Mouse (Mus musculus) stomach, embryonic 15.5 days (tissue): Measurements from ENCODE around the gene Vipr2. TPM values are rescaled to one million over a fixed set of nuclear protein-coding genes. Genes with fewer than 3 reads are reported as not detected.
A peak's percentile ranks its signal among the peaks of the same experiment; 100 is the strongest.

Experiments used
- ATAC-seq: fragments of 200-750 bp; cut with Nextera tagmentation; 2 replicates; pipeline ENCODE4 v1.8.0; 2017; ENCODE audit warnings: low read depth, moderate number of reproducible peaks, moderate TSS enrichment; ENCODE audit not compliant: insufficient read depth, low FRiP score
- H3K27ac ChIP-seq: fragments of 300-500 bp; sonication (generic); 2 replicates; pipeline ENCODE4 v1.5.1; 2015; ENCODE audit warnings: mild to moderate bottlenecking, inconsistent platforms
- H3K27me3 ChIP-seq: fragments of 300-500 bp; sonication (generic); replicated peaks from 2 replicates; pipeline ENCODE4 v1.6.1; 2015; ENCODE audit warnings: inconsistent platforms
- H3K36me3 ChIP-seq: fragments of 300-500 bp; sonication (generic); 2 replicates; pipeline ENCODE4 v1.6.1; 2015; ENCODE audit warnings: inconsistent platforms
- H3K4me1 ChIP-seq: fragments of 300-500 bp; sonication (generic); 2 replicates; pipeline ENCODE4 v1.6.1; 2015; ENCODE audit warnings: inconsistent platforms
- H3K4me2 ChIP-seq: fragments of 300-500 bp; sonication (generic); 2 replicates; pipeline ENCODE4 v1.6.1; 2015; ENCODE audit warnings: mild to moderate bottlenecking, inconsistent platforms
- H3K4me3 ChIP-seq: fragments of 300-500 bp; sonication (generic); replicated peaks from 2 replicates; pipeline ENCODE4 v1.5.1; 2015; ENCODE audit warnings: inconsistent platforms
- H3K9ac ChIP-seq: fragments of 300-500 bp; sonication (generic); 2 replicates; pipeline ENCODE4 v1.6.1; 2015; ENCODE audit warnings: inconsistent platforms
- H3K9me3 ChIP-seq: fragments of 300-500 bp; sonication (generic); 2 replicates; pipeline ENCODE4 v1.6.1; 2016; ENCODE audit warnings: inconsistent platforms
- WGBS: fragments of 180-500 bp; shearing (Covaris S2); methylation state at CpG from one replicate; pipeline ENCODE4 v1.1.7; 2015; 5-methylcytosine and 5-hydroxymethylcytosine counted together
- polyA plus RNA-seq: library from polyadenylated mRNA; unstranded; fragments of >200 nt; fragmentation: Nextera tagmentation; extraction: Ambion mirVana; gene quantifications from 2 replicates; pipeline ENCODE4 v1.2.1, GENCODE M21; 2015

Gene Vipr2
- polyA plus RNA-seq, result 6.3 and 7.2 TPM in 2 replicates

DNA sequence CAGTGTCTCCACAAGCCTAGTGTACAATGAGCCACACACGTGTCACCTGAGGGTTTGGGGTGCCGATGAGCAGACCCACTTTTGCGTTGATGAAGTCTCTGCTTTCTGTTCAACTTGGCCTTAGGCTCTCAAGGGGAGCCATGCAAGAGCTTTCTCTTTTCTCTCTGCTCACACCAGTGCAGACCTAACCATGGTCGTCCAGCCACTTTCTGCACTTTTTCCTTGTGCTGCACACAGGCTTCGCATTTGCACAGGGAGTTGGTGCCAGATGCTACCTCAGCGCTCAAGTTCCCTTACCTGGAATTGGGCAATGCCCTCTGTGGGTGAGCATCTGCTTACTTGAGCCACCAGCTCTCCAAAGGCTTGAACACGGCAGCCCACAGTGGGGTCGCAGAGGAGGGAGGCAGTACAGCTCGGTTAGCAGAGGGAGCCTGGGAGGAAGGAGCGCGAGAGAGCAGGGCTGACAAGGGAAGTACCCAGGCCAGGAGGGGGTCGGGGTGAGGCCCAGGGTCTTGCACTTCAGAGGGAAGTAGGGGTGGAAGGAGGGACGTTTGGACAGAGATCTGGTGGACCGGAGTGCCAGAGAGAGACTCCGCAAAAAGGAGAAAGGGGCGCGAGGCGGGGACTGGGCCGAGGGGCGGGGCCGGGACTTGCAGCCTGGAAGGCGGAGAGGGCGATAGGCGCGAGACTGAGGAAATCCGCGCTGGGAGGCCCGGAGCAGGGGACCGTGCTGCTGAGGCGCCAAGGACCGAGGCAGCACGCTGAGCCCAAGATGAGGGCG lies at the start of gene Vipr2:
Gene Vipr2, plus strand, starts transcription at position 653 of the 781 bp plus-strand sequence.
- 0 out of 2 replicates have a peak, but pooled peaks cover 4% of the 10 kb centered on the region for H3K27me3 ChIP-seq
- H3K4me2 ChIP-seq, result peak within 1 kb of the TSS; percentile 82
- WGBS, result 8% methylated on average over 32 of the region's 33 CpGs
- H3K27ac ChIP-seq, result peak within 1 kb of the TSS; percentile 3; the same call in 1 of the 2 replicates
- H3K9ac ChIP-seq, result peak within 1 kb of the TSS; percentile 38; the same call in 1 of the 2 replicates
- H3K9me3 ChIP-seq, result no peaks in the 10 kb centered on the region
- H3K4me3 ChIP-seq, result peak within 1 kb of the TSS; percentile 56
- H3K4me1 ChIP-seq, result peaks cover 5% of the 10 kb centered on the region
- ATAC-seq, result peak; percentile 92
- no peaks in the 10 kb centered on the region for H3K36me3 ChIP-seq

DNA sequence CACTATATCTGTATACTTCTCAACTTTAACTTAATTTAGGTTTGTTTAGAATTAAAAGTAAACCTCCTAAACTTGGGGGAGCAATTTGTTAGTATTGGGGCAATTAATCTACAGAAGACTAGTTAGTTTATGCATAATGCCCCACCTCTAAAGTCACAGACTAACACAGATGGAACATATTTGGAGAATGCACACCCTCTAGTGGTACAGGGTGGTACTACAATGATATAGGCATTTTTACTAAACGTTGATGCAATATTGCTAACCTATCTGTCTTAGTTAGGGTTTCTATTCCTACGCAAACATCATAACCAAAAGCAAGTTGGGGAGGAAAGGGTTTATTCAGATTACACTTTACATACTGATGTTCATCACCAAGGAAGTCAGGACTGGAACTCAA lies 49.4 kb upstream of the Vipr2 start:
- Histone ChIP-seq H3K9ac (no peak overlapping the region), H3K27me3 (no peaks in the 10 kb centered on the region), H3K27ac (no peak overlapping the region), H3K4me2 (no peak overlapping the region), H3K4me1 (no peaks in the 10 kb centered on the region), H3K9me3 (no peaks in the 10 kb centered on the region), H3K4me3 (no peak overlapping the region), H3K36me3 (no peaks in the 10 kb centered on the region)
- ATAC-seq, result no peak
- 47% methylated on average over 2 of the region's 2 CpGs for WGBS

DNA sequence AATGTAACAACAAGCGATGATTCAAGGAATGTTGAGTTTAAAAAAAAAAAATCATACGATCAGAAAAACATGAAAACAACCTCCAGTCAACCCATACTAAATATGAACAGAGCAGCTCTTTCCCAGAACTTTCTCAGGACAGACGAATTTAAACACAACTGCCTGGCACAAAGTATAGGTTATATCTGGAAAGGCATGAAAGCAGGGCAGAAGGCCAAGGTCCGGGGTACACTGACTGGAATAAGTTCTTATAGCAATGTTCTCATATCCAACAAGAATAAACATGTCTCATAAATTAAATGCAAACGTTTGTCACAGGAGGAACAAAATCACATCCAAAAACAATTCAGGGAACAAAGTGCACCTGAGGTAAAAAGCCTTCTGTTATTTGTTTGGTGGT lies 42.2 kb upstream of the Vipr2 start:
- Histone ChIP-seq H3K9me3 (no peaks in the 10 kb centered on the region), H3K27me3 (no peaks in the 10 kb centered on the region), H3K27ac (no peak overlapping the region), H3K4me2 (no peak overlapping the region), H3K4me3 (no peak overlapping the region), H3K4me1 (no peaks in the 10 kb centered on the region), H3K36me3 (no peaks in the 10 kb centered on the region), H3K9ac (no peak overlapping the region)
- no peak for ATAC-seq
- WGBS, result 61% methylated on average over 5 of the region's 5 CpGs

DNA sequence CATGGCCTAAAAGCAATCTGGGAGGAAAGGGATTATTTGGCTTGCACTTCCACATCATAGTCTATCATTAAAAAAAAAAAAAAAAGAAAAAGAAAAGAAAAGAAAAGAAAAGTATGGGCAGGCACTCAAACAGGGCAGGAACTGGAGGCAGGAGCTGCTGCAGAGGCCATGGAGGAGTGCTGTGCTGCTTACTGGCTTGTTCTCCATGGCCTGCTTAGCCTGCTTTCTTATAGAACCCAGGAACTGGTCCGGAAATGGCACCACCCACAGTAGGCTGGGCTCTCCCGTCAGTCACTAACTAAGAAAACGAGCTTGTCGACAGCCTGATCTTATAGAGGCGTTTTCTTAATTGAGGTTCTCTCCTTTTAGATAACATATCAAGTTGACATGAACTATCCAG lies 32.7 kb upstream of the Vipr2 start:
- Histone ChIP-seq H3K36me3 (no peaks in the 10 kb centered on the region), H3K27me3 (no peaks in the 10 kb centered on the region), H3K9ac (no peak overlapping the region), H3K4me2 (no peak overlapping the region), H3K4me1 (peaks cover 8% of the 10 kb centered on the region; the same call in 1 of the 2 replicates), H3K27ac (no peak overlapping the region), H3K4me3 (no peak overlapping the region), H3K9me3 (no peaks in the 10 kb centered on the region)
- 68% methylated on average over 5 of the region's 5 CpGs for WGBS
- ATAC-seq, result no peak

GRCm38 (mm10) chr12:116047440-116048377 lies 29.8 kb upstream of the Vipr2 start, which contains the start of gene Zfp386:
TSS of gene Zfp386 (plus strand) at chr12:116047724.
- Histone ChIP-seq H3K9ac (peak within 1 kb of the TSS; percentile 78), H3K4me3 (peak within 1 kb of the TSS; percentile 70), H3K9me3 (no peaks in the 10 kb centered on the region), H3K27ac (peak within 1 kb of the TSS; percentile 97), H3K36me3 (no peaks in the 10 kb centered on the region), H3K27me3 (no peaks in the 10 kb centered on the region), H3K4me1 (peaks cover 8% of the 10 kb centered on the region; the same call in 1 of the 2 replicates), H3K4me2 (peak within 1 kb of the TSS; percentile 56)
- WGBS, result 1% methylated on average over 55 of the region's 55 CpGs
- ATAC-seq, result peak; percentile 98

GRCm38 (mm10) chr12:116048766-116049165 lies 28.8 kb upstream of the Vipr2 start:
- Histone ChIP-seq H3K9ac (no peak overlapping the region), H3K27me3 (no peaks in the 10 kb centered on the region), H3K4me3 (peak overlapping the region; percentile 70), H3K36me3 (no peaks in the 10 kb centered on the region), H3K27ac (no peak overlapping the region), H3K9me3 (no peaks in the 10 kb centered on the region), H3K4me1 (peaks cover 8% of the 10 kb centered on the region; the same call in 1 of the 2 replicates), H3K4me2 (peak overlapping the region; percentile 56)
- WGBS, result 45% methylated on average over 7 of the region's 7 CpGs
- no peak for ATAC-seq

DNA sequence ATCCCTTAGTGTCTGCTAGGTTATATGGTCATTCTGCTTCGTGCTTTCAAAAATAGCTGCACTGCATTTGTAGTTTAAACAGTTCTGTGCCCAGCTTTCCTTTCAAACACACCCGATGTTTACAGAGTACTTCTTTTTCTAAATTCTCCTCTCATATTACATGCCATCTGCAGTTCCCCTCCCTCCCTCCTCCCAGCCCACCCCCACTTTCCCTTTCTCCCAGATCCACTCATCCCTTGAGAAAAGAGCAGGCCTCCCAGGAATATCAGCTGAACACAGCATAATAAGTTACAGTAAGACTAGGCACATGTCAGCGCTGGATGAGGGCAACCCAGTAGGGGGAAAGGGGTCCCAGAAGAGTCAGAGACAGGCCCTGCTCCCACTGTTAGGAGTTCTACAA lies 28.3 kb upstream of the Vipr2 start:
- Histone ChIP-seq H3K27ac (no peak overlapping the region), H3K27me3 (no peaks in the 10 kb centered on the region), H3K36me3 (0 out of 2 replicates have a peak, but pooled peaks cover 2% of the 10 kb centered on the region), H3K9ac (no peak overlapping the region), H3K4me1 (peaks cover 8% of the 10 kb centered on the region; the same call in 1 of the 2 replicates), H3K9me3 (no peaks in the 10 kb centered on the region), H3K4me2 (peak overlapping the region; percentile 56), H3K4me3 (peak overlapping the region; percentile 70)
- 43% methylated on average over 3 of the region's 3 CpGs for WGBS
- no peak for ATAC-seq

DNA sequence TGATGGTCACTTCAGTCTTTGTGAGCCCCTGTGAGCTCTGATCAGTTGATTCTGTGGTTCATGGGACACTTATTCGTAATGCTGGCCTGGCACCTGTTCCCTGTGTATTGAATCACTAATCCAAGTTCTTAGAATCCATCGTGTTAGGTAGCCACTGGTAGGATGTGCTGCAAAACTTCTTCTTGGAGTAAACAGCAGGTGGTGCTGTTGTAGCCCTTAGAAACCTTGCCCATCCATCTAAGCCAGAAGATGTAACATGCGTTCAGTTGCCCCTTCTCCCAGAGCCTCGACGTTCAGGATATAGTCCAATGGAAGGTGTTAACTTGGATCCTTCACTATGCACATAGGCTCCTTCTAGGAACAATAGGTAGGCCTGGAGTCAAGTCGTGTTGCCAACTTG lies 27.8 kb upstream of the Vipr2 start:
- 74% methylated on average over 6 of the region's 6 CpGs for WGBS

DNA sequence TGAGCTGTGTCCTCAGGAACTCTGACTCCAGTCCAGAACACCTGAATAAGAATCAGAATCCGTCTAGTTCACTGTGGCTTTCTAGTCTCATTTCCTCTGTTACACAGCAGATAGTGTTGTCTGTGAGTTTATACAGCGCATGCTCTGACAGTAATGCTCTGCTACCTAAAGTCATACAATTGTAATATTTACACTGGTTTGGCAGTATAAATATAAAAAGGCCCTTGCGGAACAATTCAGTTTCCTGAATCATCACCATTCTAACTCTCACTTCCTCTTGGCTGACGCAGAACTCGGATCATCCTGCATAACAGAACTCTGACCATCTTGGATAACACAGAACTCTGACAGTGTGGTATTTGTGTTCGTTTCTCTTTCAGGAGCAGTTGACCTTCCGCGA lies 23.2 kb upstream of the Vipr2 start:
- Histone ChIP-seq H3K27me3 (no peaks in the 10 kb centered on the region), H3K27ac (no peak overlapping the region), H3K9me3 (0 out of 2 replicates have a peak, but pooled peaks cover 3% of the 10 kb centered on the region), H3K36me3 (peaks cover 39% of the 10 kb centered on the region), H3K4me1 (peaks cover 1% of the 10 kb centered on the region; the same call in 1 of the 2 replicates), H3K4me2 (no peak overlapping the region), H3K9ac (no peak overlapping the region), H3K4me3 (no peak overlapping the region)
- ATAC-seq, result no peak
- 93% methylated on average over 8 of the region's 8 CpGs for WGBS

More for the DNA sequence above, 27.8 kb upstream of the Vipr2 start:
- Histone ChIP-seq H3K9ac (no peak overlapping the region), H3K27me3 (no peaks in the 10 kb centered on the region), H3K4me3 (no peak overlapping the region), H3K4me1 (peaks cover 8% of the 10 kb centered on the region; the same call in 1 of the 2 replicates), H3K9me3 (no peaks in the 10 kb centered on the region), H3K36me3 (peaks cover 7% of the 10 kb centered on the region), H3K27ac (no peak overlapping the region), H3K4me2 (no peak overlapping the region)
- no peak for ATAC-seq

DNA sequence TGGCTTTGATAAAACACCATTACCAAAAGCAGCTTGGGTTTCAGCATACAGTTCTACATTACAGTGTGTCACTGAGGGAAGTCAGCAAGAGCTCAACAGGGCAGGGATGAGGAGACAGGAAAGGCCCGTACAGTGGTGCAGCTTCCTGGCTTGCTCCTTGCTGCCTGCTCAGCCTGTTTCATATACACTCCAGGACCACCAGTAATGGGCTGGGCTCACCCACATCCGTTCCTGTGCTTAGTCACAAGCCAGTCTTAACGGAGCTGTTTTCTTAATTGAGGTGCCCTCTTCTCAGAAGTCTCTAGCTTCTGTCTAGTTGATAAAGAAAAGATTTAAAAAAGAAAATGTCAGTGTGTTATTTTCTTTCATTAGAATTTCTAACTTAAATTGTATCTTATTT lies 21.4 kb upstream of the Vipr2 start:
- WGBS, result 94% methylated on average over 3 of the region's 3 CpGs
- Histone ChIP-seq H3K9ac (no peak overlapping the region), H3K27ac (no peak overlapping the region), H3K4me3 (no peak overlapping the region), H3K4me2 (no peak overlapping the region), H3K36me3 (peaks cover 53% of the 10 kb centered on the region), H3K4me1 (no peaks in the 10 kb centered on the region), H3K27me3 (no peaks in the 10 kb centered on the region), H3K9me3 (peaks cover 3% of the 10 kb centered on the region; the same call in 1 of the 2 replicates)
- no peak for ATAC-seq

DNA sequence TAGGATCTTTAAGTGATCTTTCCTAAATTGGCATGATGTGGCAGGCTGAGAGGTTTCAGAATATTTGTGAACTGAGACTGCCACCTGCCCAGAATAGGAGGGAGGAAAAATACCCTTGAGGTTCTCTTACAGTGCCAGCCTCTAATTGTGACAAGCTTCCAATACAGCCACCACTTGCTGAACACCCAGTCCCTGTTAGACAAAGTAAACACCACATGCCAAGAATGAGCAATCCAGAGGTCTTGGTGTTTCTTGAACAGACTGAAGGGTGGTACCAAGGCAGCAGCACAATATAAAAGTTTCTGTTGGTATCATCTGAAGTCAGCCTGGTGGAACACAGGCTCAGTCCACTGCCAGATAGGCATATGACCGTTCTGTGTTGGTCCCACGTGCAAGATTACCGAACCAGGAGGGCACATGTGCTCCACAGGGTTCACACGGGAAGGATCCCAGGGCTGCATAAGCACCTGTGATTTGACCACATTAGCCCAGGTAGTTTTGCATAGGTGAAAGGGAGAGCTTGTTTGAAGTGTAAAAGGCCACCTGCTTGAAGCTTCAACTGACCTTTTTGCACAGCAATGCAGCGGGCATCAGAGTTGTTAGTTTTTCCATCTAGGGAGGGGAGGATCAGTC lies 15.8 kb upstream of the Vipr2 start:
- 95% methylated on average over 5 of the region's 5 CpGs for WGBS
- H3K36me3 ChIP-seq, result peaks cover 41% of the 10 kb centered on the region

More for the DNA sequence above, 15.8 kb upstream of the Vipr2 start:
- no peak overlapping the region for H3K9ac ChIP-seq
- H3K4me1 ChIP-seq, result no peaks in the 10 kb centered on the region
- H3K27ac ChIP-seq, result no peak overlapping the region
- no peaks in the 10 kb centered on the region for H3K27me3 ChIP-seq
- H3K4me3 ChIP-seq, result no peak overlapping the region
- peaks cover 3% of the 10 kb centered on the region; the same call in 1 of the 2 replicates for H3K9me3 ChIP-seq
- no peak overlapping the region for H3K4me2 ChIP-seq
- ATAC-seq, result no peak
